Mouse (Mus musculus): ENCODE data around the gene Tiam2.

Gene Tiam2

GRCm38 (mm10) chr17:3453946-3454345 is 127.6 kb downstream of the Tiam2 start:
- DNase-seq = no peak

GRCm38 (mm10) chr17:3454850-3455249 is 128.5 kb downstream of the Tiam2 start:
- no peak for DNase-seq

- DNase-seq = no peak
Observed at GRCm38 (mm10) chr17:3457914-3458681, 131.7 kb downstream of the Tiam2 start.

- DNase-seq = no peak
Observed at GRCm38 (mm10) chr17:3465861-3466260, 139.5 kb downstream of the Tiam2 start.

- no peak for DNase-seq
Observed at GRCm38 (mm10) chr17:3466681-3467080, 140.3 kb downstream of the Tiam2 start.

- DNase-seq = no peak
Observed at GRCm38 (mm10) chr17:3467636-3468324, 141.4 kb downstream of the Tiam2 start.

- DNase-seq = no peak
Observed at GRCm38 (mm10) chr17:3472018-3472417, 145.6 kb downstream of the Tiam2 start.

- no peak for DNase-seq
Observed at GRCm38 (mm10) chr17:3476546-3476945, 150.2 kb downstream of the Tiam2 start.

GRCm38 (mm10) chr17:3481576-3482575 is 155.5 kb downstream of the Tiam2 start:
- DNase-seq = peak; percentile 67

- no peak for DNase-seq
Observed at GRCm38 (mm10) chr17:3483091-3483490, 156.7 kb downstream of the Tiam2 start.

- no peak for DNase-seq
Observed at GRCm38 (mm10) chr17:3485851-3486250, 159.5 kb downstream of the Tiam2 start.

GRCm38 (mm10) chr17:3487211-3487610 is 160.8 kb downstream of the Tiam2 start:
- DNase-seq = no peak

- DNase-seq = no peak
Observed at GRCm38 (mm10) chr17:3487721-3488601, 161.6 kb downstream of the Tiam2 start.

GRCm38 (mm10) chr17:3490216-3490895 is 164.0 kb downstream of the Tiam2 start:
- no peak for DNase-seq

- DNase-seq = no peak
Observed at GRCm38 (mm10) chr17:3491065-3491464, 164.7 kb downstream of the Tiam2 start.

- DNase-seq = no peak
Observed at GRCm38 (mm10) chr17:3491667-3492066, 165.3 kb downstream of the Tiam2 start.

GRCm38 (mm10) chr17:3495576-3495975 is 169.2 kb downstream of the Tiam2 start:
- DNase-seq = no peak

- no peak for DNase-seq
Observed at GRCm38 (mm10) chr17:3496080-3496479, 169.7 kb downstream of the Tiam2 start.

GRCm38 (mm10) chr17:3498086-3498485 is 171.7 kb downstream of the Tiam2 start:
- no peak for DNase-seq

GRCm38 (mm10) chr17:3498580-3498979 is 172.2 kb downstream of the Tiam2 start:
- no peak for DNase-seq

- DNase-seq = no peak
Observed at GRCm38 (mm10) chr17:3499468-3499867, 173.1 kb downstream of the Tiam2 start.
